Mouse (Mus musculus) spleen, postnatal 14 days (tissue): ENCODE data around the gene Zfp110.

ENCODE experiments used
- DNase-seq, 2 experiments: peaks; one replicate each; pipeline ENCODE4 v3.0.0; 2021 to 2022; ENCODE audit warnings: low spot score in 2 of 2

Gene Zfp110

DNA sequence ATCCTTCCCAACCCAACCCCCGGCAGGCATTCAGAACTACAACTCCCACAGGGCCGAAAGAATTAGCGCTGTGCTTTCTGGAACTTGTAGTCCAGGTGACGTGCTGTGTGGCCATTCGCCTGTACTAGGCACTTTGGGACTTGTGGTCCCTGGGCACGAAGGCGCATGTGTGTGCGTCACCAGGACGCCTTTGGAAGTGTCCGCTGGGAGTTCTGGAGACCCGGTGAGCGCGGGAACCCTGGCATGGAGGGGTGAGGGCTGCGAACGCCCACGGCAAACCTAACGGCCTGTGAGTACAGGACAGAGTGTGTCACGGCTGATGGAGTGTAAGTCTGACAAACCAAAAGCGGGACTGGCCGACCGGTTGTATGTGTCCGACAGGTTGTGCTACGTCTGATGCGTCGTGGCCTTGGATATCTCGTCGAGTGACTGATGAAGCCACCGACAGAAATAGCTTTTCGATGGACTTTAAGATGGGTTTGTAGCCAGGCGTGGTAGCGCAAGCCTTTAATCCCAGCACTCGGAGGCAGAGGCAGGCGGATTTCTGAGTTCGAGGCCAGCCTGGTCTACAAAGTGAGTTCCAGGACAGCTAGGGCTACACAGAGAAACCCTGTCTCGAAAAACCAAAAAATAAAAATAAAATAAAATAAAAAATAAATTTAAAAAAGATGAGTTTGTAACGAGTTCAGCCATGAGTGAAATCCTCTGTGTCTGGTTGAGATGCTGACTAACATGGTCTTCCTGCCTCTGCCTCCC, 63.3 kb downstream of the Zfp110 start, which contains the start of gene Zscan22:
Zscan22 (plus strand) TSS at position 161 of the 756 bp plus-strand sequence.
- DNase-seq, result peak; percentile 42 to 76
